Mouse (Mus musculus): Measurements from ENCODE around the gene Dennd2c. TPM values are rescaled to one million over a fixed set of nuclear protein-coding genes. Genes with fewer than 3 reads are reported as not detected.

Dennd2c gene
- polyA plus RNA-seq, 2 experiments, result 10.0 to 12.6 TPM

DNA sequence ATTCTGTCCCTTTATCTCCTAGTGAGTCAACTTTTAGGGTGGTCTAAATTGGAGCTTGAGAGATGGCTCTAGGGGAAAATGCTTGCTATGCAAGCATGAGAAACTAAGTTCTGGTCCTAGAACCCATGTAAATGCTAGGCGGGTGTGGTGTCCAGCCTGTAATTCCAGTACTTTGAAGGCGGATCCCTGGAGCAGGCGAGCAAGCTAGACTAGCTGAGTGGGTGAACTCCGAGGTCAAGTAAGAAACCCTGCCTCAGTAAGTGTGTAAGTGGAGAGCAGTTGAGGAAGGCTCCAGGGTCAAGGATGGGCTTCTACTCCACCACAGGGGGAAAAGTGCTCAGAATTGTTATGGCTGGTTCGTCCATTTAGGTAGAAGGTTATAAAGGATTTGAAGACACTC lies 25.3 kb downstream of the Dennd2c start:
- DNase-seq (ENCODE audit: low spot score) (no peak), ATAC-seq (ENCODE audit: low FRiP score, low read depth) (no peak)
- no peak overlapping the region for H3K4me3 ChIP-seq (replicated peaks; ENCODE audit: low read length)
- H3K36me3 ChIP-seq (ENCODE audit: control insufficient read depth, insufficient read depth, low read length), result no peaks in the 10 kb centered on the region
- no peak overlapping the region for H3K4me2 ChIP-seq (replicated peaks; ENCODE audit: low read depth, low read length, severe bottlenecking)
- 0 out of 2 replicates have a peak overlapping the region, but pooled peaks have one; percentile 14 for H3K27ac ChIP-seq (replicated peaks; ENCODE audit: low read depth, low read length)
- H3K9ac ChIP-seq (ENCODE audit: low read depth, low read length, severe bottlenecking), result no peak overlapping the region
- H3K4me1 ChIP-seq (ENCODE audit: control insufficient read depth, insufficient read depth, low read length), result peaks cover 16% of the 10 kb centered on the region
- 75% methylated on average over 5 of the region's 5 CpGs for WGBS
- H3K9me3 ChIP-seq (ENCODE audit: control insufficient read depth, low read length), result no peaks in the 10 kb centered on the region
- TF ChIP-seq POLR2A (IDR thresholded peaks at IDR 0.05; ENCODE audit: borderline replicate concordance, extremely low read depth, insufficient read depth, insufficient read length), result no peak
- H3K27me3 ChIP-seq (ENCODE audit: control insufficient read depth, insufficient read depth, low read length), result no peaks in the 10 kb centered on the region

DNA sequence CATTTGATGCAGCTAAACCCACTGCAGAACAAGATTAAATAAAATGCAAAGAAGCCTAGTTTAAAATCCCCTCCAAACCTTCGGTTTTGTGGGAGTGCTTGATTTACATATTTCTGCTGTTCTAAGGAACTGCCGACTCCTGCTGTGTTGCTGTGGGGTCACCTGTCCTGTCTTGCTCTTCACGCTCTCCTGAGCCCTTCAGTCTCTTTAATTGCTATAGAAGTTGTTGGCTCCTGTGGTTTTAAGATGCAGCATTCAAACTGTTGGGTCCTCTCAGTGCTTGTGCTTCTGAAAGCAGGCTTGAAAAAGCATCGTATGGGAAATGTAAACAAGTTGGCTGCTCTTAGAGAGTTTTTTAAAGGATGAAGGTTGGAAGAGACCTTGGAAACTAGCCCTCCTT lies 25.8 kb downstream of the Dennd2c start:
- no peak overlapping the region for H3K27ac ChIP-seq (replicated peaks; ENCODE audit: low read depth, low read length)
- H3K9ac ChIP-seq (ENCODE audit: low read depth, low read length, severe bottlenecking), result no peak overlapping the region
- no peak for TF ChIP-seq POLR2A (IDR thresholded peaks at IDR 0.05; ENCODE audit: borderline replicate concordance, extremely low read depth, insufficient read depth, insufficient read length)
- DNase-seq (ENCODE audit: low spot score) (no peak), ATAC-seq (ENCODE audit: low FRiP score, low read depth) (no peak)
- peaks cover 16% of the 10 kb centered on the region for H3K4me1 ChIP-seq (ENCODE audit: control insufficient read depth, insufficient read depth, low read length)
- H3K4me3 ChIP-seq (replicated peaks; ENCODE audit: low read length), result no peak overlapping the region
- WGBS, result 38% methylated on average over 4 of the region's 4 CpGs
- H3K4me2 ChIP-seq (replicated peaks; ENCODE audit: low read depth, low read length, severe bottlenecking), result no peak overlapping the region
- H3K27me3 ChIP-seq (ENCODE audit: control insufficient read depth, insufficient read depth, low read length), result no peaks in the 10 kb centered on the region
- no peaks in the 10 kb centered on the region for H3K9me3 ChIP-seq (ENCODE audit: control insufficient read depth, low read length)
- no peaks in the 10 kb centered on the region for H3K36me3 ChIP-seq (ENCODE audit: control insufficient read depth, insufficient read depth, low read length)

DNA sequence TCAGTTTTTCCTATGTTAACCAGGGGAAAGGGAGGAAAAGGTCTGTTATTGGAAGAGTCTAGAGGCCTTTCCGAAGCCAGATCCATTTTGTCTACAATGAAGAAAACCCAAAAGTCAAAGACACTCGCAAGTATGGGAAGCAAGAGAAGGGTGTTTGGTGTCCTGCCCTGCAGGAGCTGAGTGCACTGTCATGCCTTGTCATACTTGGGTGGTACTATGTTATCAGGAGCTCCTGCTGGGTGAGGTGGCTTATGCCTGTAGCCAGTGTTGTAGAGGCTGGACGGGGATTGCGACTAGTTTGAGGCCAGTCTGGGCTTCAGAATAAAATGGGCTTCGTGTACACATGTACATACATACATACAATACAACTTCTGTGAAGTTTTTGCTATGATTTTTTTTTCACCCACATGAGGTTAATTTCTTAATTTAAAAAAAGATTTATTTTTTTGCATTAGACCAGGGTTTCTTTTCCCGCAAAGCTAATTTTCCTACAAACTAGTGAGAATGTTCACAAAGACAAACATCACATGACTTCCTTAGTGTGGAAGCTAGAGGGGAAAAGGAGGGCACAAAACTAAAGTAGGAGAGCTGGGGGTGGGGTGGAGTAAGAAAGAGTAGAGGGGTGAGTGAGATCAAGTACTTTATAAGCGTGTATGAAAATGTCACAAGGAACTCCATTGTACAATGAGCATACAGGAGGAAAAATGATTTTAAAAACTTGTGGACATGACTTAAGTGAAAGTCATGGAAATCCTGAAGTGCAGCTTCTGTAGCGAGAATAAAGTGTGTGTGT lies 27.2 kb downstream of the Dennd2c start:
- Histone ChIP-seq H3K4me1 (ENCODE audit: control insufficient read depth, insufficient read depth, low read length) (peaks cover 16% of the 10 kb centered on the region), H3K9me3 (ENCODE audit: control insufficient read depth, low read length) (no peaks in the 10 kb centered on the region), H3K4me2 (replicated peaks; ENCODE audit: low read depth, low read length, severe bottlenecking) (peak overlapping the region; percentile 18; the same call in 1 of the 2 replicates), H3K4me3 (replicated peaks; ENCODE audit: low read length) (no peak overlapping the region), H3K27ac (replicated peaks; ENCODE audit: low read depth, low read length) (peak overlapping the region; percentile 13; the same call in 1 of the 2 replicates), H3K36me3 (ENCODE audit: control insufficient read depth, insufficient read depth, low read length) (no peaks in the 10 kb centered on the region), H3K9ac (ENCODE audit: low read depth, low read length, severe bottlenecking) (no peak overlapping the region), H3K27me3 (ENCODE audit: control insufficient read depth, insufficient read depth, low read length) (no peaks in the 10 kb centered on the region)
- no peak for TF ChIP-seq POLR2A (IDR thresholded peaks at IDR 0.05; ENCODE audit: borderline replicate concordance, extremely low read depth, insufficient read depth, insufficient read length)
- WGBS, result 74% methylated on average over 8 of the region's 8 CpGs
- ATAC-seq (ENCODE audit: low FRiP score, low read depth) (no peak), DNase-seq (ENCODE audit: low spot score) (no peak)

DNA sequence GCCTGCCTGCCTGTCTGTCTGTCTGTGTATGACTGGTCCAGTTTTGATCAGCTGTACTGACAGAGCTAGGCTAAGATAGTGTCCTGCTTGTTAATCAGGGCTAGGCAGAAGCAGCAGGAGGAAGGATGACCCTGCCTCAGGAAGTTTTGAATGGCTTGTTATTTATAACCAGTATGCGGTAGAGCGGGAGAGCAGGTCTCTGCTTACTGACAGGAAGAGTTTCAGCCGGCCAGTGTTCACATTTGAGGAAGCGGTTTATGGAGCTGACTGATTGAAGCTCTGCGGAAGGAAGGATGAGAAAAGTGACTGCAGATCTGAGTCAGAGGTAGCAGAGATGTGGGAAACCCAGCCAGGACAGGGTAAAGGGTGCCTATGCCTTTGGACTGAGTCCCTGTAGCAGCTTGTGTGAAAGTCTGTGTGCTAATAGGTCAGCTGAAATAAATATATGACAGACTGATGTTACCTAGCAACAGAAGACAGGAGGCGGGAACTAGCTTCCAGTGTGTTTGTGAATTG lies 27.9 kb downstream of the Dennd2c start:
- Histone ChIP-seq H3K27me3 (ENCODE audit: control insufficient read depth, insufficient read depth, low read length) (no peaks in the 10 kb centered on the region), H3K9ac (ENCODE audit: low read depth, low read length, severe bottlenecking) (no peak overlapping the region), H3K27ac (replicated peaks; ENCODE audit: low read depth, low read length) (peak overlapping the region; percentile 13; the same call in 1 of the 2 replicates), H3K4me2 (replicated peaks; ENCODE audit: low read depth, low read length, severe bottlenecking) (peak overlapping the region; percentile 18; the same call in 1 of the 2 replicates), H3K4me3 (replicated peaks; ENCODE audit: low read length) (no peak overlapping the region), H3K36me3 (ENCODE audit: control insufficient read depth, insufficient read depth, low read length) (no peaks in the 10 kb centered on the region), H3K4me1 (ENCODE audit: control insufficient read depth, insufficient read depth, low read length) (peaks cover 16% of the 10 kb centered on the region), H3K9me3 (ENCODE audit: control insufficient read depth, low read length) (no peaks in the 10 kb centered on the region)
- TF ChIP-seq POLR2A (IDR thresholded peaks at IDR 0.05; ENCODE audit: borderline replicate concordance, extremely low read depth, insufficient read depth, insufficient read length), result no peak
- ATAC-seq (ENCODE audit: low FRiP score, low read depth), result no peak; the same call in 1 of the 2 replicates
- WGBS, result 30% methylated on average over 6 of the region's 6 CpGs
- peak; percentile 22 for DNase-seq (ENCODE audit: low spot score)

DNA sequence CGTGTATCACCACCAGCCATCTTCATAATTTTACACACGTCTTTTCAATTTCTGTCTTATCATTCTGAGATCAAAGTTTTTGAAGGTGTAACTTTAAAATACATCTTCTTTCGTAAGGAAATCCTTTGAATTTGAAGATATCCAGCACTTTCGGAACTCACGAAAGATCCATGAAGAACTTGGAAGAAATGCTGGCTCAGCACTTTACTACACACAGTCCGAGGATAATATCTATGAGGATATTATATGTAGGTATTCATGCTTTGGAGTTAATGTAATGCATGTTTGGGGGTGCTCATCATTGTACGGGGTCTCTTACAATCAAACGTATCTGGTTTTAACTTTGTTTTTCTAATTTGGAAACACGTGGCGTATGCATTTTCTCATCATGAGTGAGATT lies 30.7 kb downstream of the Dennd2c start:
- no peaks in the 10 kb centered on the region for H3K27me3 ChIP-seq (ENCODE audit: control insufficient read depth, insufficient read depth, low read length)
- no peaks in the 10 kb centered on the region for H3K36me3 ChIP-seq (ENCODE audit: control insufficient read depth, insufficient read depth, low read length)
- no peak for DNase-seq (ENCODE audit: low spot score)
- WGBS, result 93% methylated on average over 10 of the region's 10 CpGs
- no peak overlapping the region for H3K27ac ChIP-seq (replicated peaks; ENCODE audit: low read depth, low read length)
- H3K4me2 ChIP-seq (replicated peaks; ENCODE audit: low read depth, low read length, severe bottlenecking), result no peak overlapping the region
- no peak for ATAC-seq (ENCODE audit: low FRiP score, low read depth)
- TF ChIP-seq POLR2A (IDR thresholded peaks at IDR 0.05; ENCODE audit: borderline replicate concordance, extremely low read depth, insufficient read depth, insufficient read length), result no peak
- H3K4me3 ChIP-seq (replicated peaks; ENCODE audit: low read length), result no peak overlapping the region
- H3K9me3 ChIP-seq (ENCODE audit: control insufficient read depth, low read length), result no peaks in the 10 kb centered on the region
- no peak overlapping the region for H3K9ac ChIP-seq (ENCODE audit: low read depth, low read length, severe bottlenecking)
- H3K4me1 ChIP-seq (ENCODE audit: control insufficient read depth, insufficient read depth, low read length), result peaks cover 17% of the 10 kb centered on the region

Measured in limb, embryonic 14.5 days (tissue).